Mouse (Mus musculus) MEL (cell line): ENCODE results near the gene Vsig10.

ENCODE experiments used
- BHLHE40 ChIP-seq: IDR thresholded peaks from 2 replicates; pipeline ENCODE4 v1.6.1; 2012; ENCODE audit warnings: low read depth, mild to moderate bottlenecking, inconsistent platforms, low read length, improper control_type of control experiment, borderline replicate concordance
- CHD2 ChIP-seq: IDR thresholded peaks from 2 replicates; pipeline ENCODE4 v1.6.1; 2011; ENCODE audit warnings: low read length, improper control_type of control experiment
- CTCF ChIP-seq, 3 experiments: IDR thresholded peaks in 2 of 3; conservative IDR thresholded peaks in 1 of 3; 2 replicates each; pipeline ENCODE4 v1.5.1; 2011 to 2012; ENCODE audit warnings: low read length in 3 of 3, low read depth in 2 of 3, mild to moderate bottlenecking in 2 of 3, improper control_type of control experiment in 1 of 3, inconsistent platforms in 1 of 3, mixed read lengths in 1 of 3, moderate library complexity in 1 of 3; ENCODE audit not compliant: control insufficient read depth in 1 of 3, insufficient read depth in 1 of 3, poor library complexity in 1 of 3, severe bottlenecking in 1 of 3
- ELF1 ChIP-seq: IDR thresholded peaks from 2 replicates; pipeline ENCODE4 v1.6.1; 2014; ENCODE audit warnings: low read depth, mild to moderate bottlenecking, inconsistent platforms, low read length, improper control_type of control experiment, moderate library complexity
- ETS1 ChIP-seq: IDR thresholded peaks from 2 replicates; pipeline ENCODE4 v1.6.1; 2012; ENCODE audit warnings: low read depth, mild to moderate bottlenecking, inconsistent platforms, low read length, improper control_type of control experiment, moderate library complexity
- MAX ChIP-seq: IDR thresholded peaks from 2 replicates; pipeline ENCODE4 v1.6.1; 2011; ENCODE audit warnings: low read length, improper control_type of control experiment
- MYC ChIP-seq: IDR thresholded peaks from 2 replicates; pipeline ENCODE4 v1.6.1; 2011; ENCODE audit warnings: low read depth, mild to moderate bottlenecking, low read length, improper control_type of control experiment, moderate library complexity
- POLR2A ChIP-seq, 2 experiments: IDR thresholded peaks; 2 replicates each; pipeline ENCODE4 v1.6.1; 2011 to 2012; ENCODE audit warnings: low read length in 2 of 2, mild to moderate bottlenecking in 2 of 2, control low read depth in 1 of 2, improper control_type of control experiment in 1 of 2, low read depth in 1 of 2, moderate library complexity in 1 of 2; ENCODE audit not compliant: control insufficient read depth in 1 of 2, insufficient read depth in 1 of 2, poor library complexity in 1 of 2
- POLR2AphosphoS5 ChIP-seq: IDR thresholded peaks from 2 replicates; pipeline ENCODE4 v1.6.1; 2012; ENCODE audit warnings: low read depth, borderline replicate concordance, mild to moderate bottlenecking, inconsistent platforms, low read length, moderate library complexity, mixed read lengths
- TCF12 ChIP-seq: IDR thresholded peaks from 2 replicates; pipeline ENCODE4 v1.6.1; 2014; ENCODE audit warnings: low read depth, mild to moderate bottlenecking, inconsistent platforms, low read length, improper control_type of control experiment, moderate library complexity
- UBTF ChIP-seq: IDR thresholded peaks from 2 replicates; pipeline ENCODE4 v1.6.1; 2012; ENCODE audit warnings: low read depth, mild to moderate bottlenecking, inconsistent platforms, low read length, improper control_type of control experiment, moderate library complexity, borderline replicate concordance; ENCODE audit not compliant: insufficient read depth
- ZKSCAN1 ChIP-seq: IDR thresholded peaks from 2 replicates; pipeline ENCODE4 v1.6.1; 2012; ENCODE audit warnings: low read depth, mild to moderate bottlenecking, inconsistent platforms, low read length, improper control_type of control experiment, moderate library complexity
- ZNF384 ChIP-seq: IDR thresholded peaks from 2 replicates; pipeline ENCODE4 v1.6.1; 2012; ENCODE audit warnings: low read depth, mild to moderate bottlenecking, inconsistent platforms, low read length, improper control_type of control experiment

DNA sequence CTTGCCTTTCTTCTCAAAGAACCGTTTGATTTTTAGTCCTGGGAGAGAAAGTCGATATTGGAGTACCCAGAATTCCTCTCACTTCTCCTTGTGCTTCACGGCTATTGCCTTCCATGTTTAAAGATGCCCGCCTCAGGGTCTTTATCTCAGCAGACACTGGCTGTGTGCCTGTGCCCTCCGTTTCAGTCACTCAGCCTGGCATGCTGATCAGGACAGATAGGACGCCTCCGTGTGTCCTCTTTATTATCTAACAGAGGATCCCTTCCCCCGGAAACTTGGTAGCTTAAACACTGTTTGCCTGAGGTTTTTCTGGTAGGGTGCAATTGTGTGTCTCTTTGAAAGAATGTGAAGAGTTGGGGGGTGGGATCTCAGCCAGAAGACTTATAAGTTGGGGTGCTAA, 19.6 kb downstream of the Vsig10 start:
- TF ChIP-seq CTCF (IDR thresholded peaks at IDR 0.05 in 2 of 3, conservative IDR thresholded peaks at IDR 0.05 in 1 of 3; ENCODE audit: control insufficient read depth in 1 of 3, insufficient read depth in 1 of 3, low read depth in 2 of 3, low read length in 3 of 3, poor library complexity in 1 of 3, severe bottlenecking in 1 of 3), result no peak
- TF ChIP-seq MYC, result no peak
- no peak; the same call in 1 of the 2 replicates for TF ChIP-seq BHLHE40
- TF ChIP-seq ELF1, result no peak
- TF ChIP-seq UBTF, result no peak
- peak in 1 of 2 experiments; percentile 47; a peak in 1 of 4 replicates for TF ChIP-seq POLR2A (IDR thresholded peaks at IDR 0.05; ENCODE audit: control insufficient read depth in 1 of 2, insufficient read depth in 1 of 2, low read depth in 1 of 2, low read length in 2 of 2, poor library complexity in 1 of 2)
- TF ChIP-seq ZNF384, result no peak
- TF ChIP-seq POLR2AphosphoS5, result no peak
- peak; percentile 68 for TF ChIP-seq TCF12
- no peak for TF ChIP-seq ZKSCAN1
- TF ChIP-seq ETS1, result peak; percentile 82
- no peak for TF ChIP-seq MAX
- TF ChIP-seq CHD2, result no peak
